Mouse (Mus musculus): ENCODE results near the gene Hoxb8.

Gene Hoxb8

DNA sequence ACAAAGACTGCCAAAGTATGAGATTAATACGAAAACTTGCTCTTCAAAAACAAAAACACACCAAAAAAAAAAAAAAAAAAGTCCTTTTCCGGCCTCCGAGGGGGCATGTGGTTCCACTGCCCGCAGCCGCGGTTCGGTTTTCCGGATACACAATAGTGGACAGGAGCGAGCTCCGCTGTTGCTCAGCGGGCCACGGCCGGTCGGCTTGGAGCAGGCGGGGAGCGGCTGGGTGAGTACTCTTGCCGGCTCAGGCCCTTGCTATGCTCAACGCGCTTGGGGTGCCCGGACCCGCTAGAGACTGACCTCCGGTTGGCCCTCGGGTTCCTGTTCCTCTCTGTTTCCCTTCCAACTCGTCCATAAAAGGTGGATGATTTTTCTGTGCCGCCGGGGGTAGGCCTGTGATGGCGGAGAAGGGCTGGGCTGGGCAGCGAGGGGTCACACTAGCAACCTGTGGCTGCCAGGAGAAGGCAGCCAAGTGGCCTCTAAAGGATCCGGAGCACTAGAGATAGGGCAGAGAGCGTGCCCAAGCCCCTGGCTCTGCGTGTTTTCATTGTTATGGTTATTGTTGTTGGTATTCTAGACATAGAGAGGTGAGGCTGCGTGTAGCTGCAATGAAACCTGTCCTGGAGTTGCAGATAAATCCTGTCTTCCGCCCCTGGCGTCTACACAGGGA, 33.1 kb downstream of the Hoxb8 start:
- no peak for DNase-seq (ENCODE audit: low read depth, low spot score)

DNA sequence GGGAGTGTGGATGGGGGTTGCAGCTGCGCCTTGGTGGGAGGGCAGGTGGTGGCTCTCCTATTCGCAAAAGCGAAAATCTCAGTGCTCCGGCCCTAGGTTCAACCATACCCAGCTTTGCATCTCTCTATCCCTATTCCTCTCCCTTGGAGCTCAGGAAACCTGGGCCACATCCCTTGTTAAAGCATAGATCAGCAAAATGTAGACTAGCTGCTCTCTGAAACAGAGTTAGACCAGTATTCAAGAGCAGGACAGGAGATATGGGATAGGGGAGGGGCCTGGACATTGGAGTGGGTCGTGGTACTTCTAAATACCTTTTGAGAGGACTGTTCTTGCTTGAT, 33.6 kb downstream of the Hoxb8 start:
- no peak for DNase-seq (ENCODE audit: low read depth, low spot score)

- DNase-seq (ENCODE audit: low read depth, low spot score) = no peak
Measured at GRCm38 (mm10) chr11:96316696-96317607, 35.2 kb downstream of the Hoxb8 start.

DNA sequence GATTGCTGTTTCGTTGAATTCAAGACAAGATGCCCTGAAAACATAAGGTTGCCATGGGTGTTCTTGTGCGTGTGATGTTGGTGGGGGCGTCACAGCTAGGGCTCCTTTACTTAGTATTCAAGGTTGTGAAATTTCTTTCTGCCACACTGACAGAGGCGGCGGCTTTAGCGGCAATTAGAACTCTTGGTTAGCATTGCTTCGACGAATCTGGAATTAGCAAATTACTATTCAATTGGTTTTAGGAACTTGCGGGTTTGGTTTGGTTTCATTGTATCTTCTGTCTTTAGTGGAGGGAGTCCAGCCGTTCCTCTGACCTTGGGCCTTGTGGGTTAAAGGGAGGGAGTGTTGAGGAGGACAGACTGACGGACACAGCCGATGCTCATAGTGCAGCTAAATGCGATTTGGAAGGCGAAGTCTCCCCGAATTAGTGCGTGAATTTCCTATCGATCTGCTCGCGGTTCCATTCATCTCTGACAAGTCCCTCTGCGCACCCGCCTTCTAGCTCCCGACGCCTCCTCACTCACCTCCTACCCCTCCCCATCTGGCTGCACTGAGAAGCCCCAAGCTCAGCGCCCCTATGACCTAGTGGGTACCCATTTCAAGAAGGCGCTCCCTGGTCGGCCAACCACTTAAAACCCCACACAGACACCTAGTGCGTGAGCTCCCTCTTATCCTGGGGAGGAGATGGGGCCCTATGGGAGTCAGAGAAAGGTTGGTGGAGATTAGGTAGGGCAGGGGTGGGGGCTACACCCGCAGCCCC, 36.1 kb downstream of the Hoxb8 start, which contains the start of gene Hoxb4:
Gene Hoxb4 (plus strand): TSS at position 660 of the 760 bp plus-strand sequence.
- DNase-seq (ENCODE audit: low read depth, low spot score) = no peak

DNA sequence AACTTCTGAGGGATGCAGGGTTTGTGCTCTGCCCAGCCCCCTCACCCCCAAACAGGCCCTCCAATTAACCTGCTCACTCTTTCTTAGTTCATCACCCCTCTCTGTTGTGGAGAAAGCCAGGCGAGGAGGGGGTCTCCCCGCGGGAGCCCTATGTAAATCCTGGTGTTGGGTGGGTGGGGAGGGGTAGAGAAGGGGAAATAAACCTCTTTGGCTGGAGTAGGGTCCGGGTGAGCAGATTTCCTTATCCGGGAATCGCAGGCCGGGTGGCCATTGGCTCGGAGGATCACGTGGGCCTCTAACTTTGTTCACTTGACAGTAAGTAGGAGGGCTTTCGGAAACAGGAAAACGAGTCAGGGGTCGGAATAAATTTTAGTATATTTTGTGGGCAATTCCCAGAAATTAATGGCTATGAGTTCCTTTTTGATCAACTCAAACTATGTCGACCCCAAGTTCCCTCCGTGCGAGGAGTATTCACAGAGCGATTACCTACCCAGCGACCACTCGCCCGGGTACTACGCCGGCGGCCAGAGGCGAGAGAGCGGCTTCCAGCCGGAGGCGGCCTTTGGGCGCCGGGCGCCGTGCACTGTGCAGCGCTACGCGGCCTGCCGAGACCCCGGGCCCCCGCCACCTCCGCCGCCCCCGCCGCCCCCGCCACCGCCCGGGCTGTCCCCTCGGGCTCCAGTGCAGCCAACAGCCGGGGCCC, 36.8 kb downstream of the Hoxb8 start:
- DNase-seq (ENCODE audit: low read depth, low spot score) = no peak

GRCm38 (mm10) chr11:96319071-96319902, 37.6 kb downstream of the Hoxb8 start:
- DNase-seq (ENCODE audit: low read depth, low spot score) = no peak

- DNase-seq (ENCODE audit: low read depth, low spot score) = no peak
Measured at GRCm38 (mm10) chr11:96319910-96320309, 38.2 kb downstream of the Hoxb8 start.

DNA sequence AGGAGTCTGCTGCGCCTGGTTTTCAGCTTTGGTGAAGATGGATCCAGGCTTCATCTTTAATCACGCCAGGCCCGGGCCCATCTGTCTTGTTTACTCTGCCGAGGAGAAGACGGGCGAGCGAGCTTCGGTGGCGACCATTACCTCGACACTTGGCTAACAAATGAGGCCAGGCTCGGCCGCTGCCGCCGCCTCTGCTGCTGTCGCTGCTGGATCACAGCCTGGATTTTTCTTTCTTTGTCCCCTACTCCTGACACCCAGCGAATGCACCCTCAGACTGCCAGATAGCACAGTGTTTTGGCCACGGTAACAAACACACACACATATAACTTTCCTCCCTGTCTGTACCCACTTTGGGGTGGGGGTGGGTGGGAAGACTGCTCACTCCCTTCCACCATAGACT, 39.0 kb downstream of the Hoxb8 start:
- no peak for DNase-seq (ENCODE audit: low read depth, low spot score)

DNA sequence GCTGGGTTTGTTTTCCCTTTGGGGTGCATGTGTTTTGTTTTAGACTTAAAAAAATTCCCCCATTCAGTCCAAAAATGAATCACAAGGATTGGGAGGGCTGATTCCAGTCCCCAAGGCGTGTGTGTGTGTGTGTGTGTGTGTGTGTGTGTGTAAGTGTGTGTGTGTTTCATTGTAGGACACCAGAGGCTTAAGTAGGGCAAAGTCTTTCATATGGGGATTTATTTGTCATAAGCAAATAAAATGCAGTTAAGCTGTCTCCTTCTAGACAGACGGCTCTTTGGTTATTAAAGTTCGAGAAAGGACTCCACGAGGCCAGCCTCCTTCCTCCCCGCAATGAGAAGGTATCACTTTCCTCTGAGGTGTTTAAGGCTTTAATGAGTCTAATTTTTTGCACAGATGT, 40.1 kb downstream of the Hoxb8 start:
- no peak for DNase-seq (ENCODE audit: low read depth, low spot score)

- no peak for DNase-seq (ENCODE audit: low read depth, low spot score)
Measured at GRCm38 (mm10) chr11:96322738-96323137, 41.0 kb downstream of the Hoxb8 start.

DNA sequence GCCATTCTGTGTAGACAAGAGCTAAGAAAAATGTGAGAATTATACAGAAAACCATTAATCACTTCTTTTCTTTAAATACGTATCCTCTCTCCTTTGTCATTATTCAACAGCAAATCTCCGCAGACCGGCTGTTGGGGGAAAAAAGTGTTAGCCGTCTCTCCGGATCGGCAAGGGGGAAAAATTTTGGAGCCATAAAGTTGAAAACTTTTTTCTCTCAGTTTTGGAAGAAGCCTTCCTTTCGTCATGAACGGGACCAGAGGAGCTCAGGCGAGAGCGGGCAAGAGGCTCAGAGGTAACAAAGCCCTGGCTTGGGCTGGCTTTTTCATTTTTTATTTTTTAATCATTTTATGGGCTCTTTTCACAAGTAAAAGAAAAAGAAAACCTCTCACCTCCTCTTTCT, 41.4 kb downstream of the Hoxb8 start, which contains the start of gene Hoxb3:
Gene Hoxb3 (plus strand): TSS at position 173 of the 400 bp plus-strand sequence.
- no peak for DNase-seq (ENCODE audit: low read depth, low spot score)

GRCm38 (mm10) chr11:96324125-96324524, 42.4 kb downstream of the Hoxb8 start:
- no peak for DNase-seq (ENCODE audit: low read depth, low spot score)

GRCm38 (mm10) chr11:96324965-96325364, 43.3 kb downstream of the Hoxb8 start:
- no peak for DNase-seq (ENCODE audit: low read depth, low spot score)

GRCm38 (mm10) chr11:96325747-96326212, 44.1 kb downstream of the Hoxb8 start:
- DNase-seq (ENCODE audit: low read depth, low spot score) = no peak

GRCm38 (mm10) chr11:96326705-96327104, 45.0 kb downstream of the Hoxb8 start:
- DNase-seq (ENCODE audit: low read depth, low spot score) = no peak

- no peak for DNase-seq (ENCODE audit: low read depth, low spot score)
Measured at GRCm38 (mm10) chr11:96327122-96327521, 45.4 kb downstream of the Hoxb8 start.

DNA sequence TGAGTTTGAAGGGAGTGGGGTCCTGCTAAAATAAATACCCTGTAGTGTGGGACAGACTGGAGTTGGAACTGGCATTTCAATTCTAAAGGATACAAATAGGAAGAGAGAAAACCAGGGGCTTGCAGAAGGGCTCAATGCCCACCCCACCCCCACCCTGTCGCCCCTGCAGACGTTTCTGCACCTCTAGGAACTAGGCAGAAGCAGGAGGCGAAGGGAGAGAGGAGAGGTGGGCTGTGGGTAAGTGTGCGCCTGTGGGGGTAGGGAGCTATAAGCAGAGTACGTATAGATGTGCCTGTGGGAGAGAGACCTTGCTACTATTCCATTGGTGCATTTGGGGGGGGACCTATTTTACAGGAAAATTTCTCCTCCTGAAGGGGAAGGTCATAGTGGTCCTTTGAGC, 46.0 kb downstream of the Hoxb8 start:
- no peak for DNase-seq (ENCODE audit: low read depth, low spot score)

- DNase-seq (ENCODE audit: low read depth, low spot score) = no peak
Measured at GRCm38 (mm10) chr11:96328605-96329004, 46.9 kb downstream of the Hoxb8 start.

DNA sequence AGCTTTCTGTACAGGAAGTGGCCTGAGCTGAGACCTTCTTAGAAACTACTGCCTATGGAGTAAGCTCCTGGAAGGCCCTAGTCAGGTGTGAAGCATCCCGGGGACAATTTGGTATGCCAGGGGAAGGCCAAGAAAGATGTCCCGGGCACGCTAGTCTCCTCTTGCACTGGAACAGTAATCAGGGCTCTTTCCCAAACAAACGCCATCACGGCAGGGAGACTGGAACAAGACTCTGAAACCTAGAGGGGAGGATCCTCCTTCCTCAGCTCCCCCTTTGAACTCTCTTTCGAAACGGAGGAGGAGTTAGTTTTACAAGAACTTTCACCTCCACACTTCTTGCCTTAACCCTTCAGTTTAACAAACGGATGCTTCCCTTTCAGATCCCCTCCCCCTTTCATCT, 50.4 kb downstream of the Hoxb8 start:
- no peak for DNase-seq (ENCODE audit: low read depth, low spot score)

GRCm38 (mm10) chr11:96332618-96333032, 50.9 kb downstream of the Hoxb8 start:
- DNase-seq (ENCODE audit: low read depth, low spot score) = no peak

Data from brain, embryonic 18.5 days (tissue).